Mouse (Mus musculus) embryo, embryonic 10.5 days (tissue): ENCODE results near the gene Eif4e2.

Experiments
- DNase-seq: peaks from one replicate; pipeline ENCODE4 v3.0.0-alpha.2; 2015; ENCODE audit warnings: low spot score

Eif4e2 gene

GRCm38 (mm10) chr1:87263257-87263656 is 49.5 kb downstream of the Eif4e2 start:
- DNase-seq = peak; percentile 14

DNA sequence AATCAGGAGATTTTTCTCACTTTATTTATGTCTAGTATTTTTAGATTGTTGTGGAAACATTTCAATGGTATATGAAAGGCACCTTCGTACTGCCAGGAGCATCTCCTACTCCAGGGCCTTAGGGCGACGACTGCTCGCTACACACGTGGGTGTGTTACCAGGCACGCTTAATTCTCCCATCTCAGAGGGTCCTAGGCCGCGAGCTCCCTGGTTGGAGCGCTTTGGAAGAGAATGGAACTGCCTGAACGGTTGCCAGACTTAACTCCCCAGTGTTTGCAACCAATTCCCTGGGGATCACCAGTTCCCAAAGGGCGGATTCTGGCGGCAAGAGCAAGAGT is 50.1 kb downstream of the Eif4e2 start:
- no peak for DNase-seq

GRCm38 (mm10) chr1:87264134-87265006 is 50.7 kb downstream of the Eif4e2 start, which contains the start of gene Efhd1:
TSS of gene Efhd1 (plus strand) at chr1:87264363.
- peak; percentile 62 for DNase-seq

DNA sequence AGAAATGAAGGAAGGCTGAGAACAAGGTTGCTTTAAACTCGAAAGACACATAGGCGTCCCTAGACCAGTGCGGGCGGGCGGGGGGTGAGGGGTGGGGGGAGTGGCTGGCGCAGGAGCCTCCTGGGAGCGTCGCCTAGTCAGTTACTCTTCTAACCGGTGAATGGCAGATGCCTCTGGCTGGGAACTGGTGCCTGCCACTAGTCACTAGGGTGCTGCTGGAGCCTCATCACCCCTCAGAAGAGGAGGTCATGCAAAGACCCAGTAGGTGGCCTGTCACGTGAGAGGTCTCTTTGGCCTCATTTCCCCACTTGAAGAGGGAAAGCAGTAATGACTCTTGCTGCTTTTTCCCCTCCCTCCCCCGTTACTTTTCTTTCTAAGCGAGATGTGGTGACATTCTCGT is 51.5 kb downstream of the Eif4e2 start:
- peak; percentile 39 for DNase-seq

GRCm38 (mm10) chr1:87266296-87267090 is 52.8 kb downstream of the Eif4e2 start:
- no peak for DNase-seq

DNA sequence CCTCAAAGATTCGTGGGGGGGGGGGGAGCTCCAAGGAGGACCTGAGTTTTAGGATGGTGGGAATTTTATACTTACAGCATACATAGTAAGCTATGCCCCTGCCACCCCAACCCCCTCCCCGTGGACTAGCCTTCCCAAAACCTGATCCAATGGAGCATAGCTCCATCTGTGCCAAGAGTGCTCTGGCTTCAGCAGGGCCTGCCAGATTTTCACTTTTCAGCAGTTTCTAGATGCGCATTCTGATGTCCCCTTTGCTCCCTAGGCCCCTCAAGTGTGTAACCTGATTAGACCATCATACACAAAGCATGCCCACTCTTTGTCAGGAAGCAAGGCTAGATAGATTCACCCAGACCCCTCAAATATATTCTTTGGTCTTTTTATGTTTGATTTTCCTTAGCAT is 56.5 kb downstream of the Eif4e2 start:
- peak; percentile 58 for DNase-seq

DNA sequence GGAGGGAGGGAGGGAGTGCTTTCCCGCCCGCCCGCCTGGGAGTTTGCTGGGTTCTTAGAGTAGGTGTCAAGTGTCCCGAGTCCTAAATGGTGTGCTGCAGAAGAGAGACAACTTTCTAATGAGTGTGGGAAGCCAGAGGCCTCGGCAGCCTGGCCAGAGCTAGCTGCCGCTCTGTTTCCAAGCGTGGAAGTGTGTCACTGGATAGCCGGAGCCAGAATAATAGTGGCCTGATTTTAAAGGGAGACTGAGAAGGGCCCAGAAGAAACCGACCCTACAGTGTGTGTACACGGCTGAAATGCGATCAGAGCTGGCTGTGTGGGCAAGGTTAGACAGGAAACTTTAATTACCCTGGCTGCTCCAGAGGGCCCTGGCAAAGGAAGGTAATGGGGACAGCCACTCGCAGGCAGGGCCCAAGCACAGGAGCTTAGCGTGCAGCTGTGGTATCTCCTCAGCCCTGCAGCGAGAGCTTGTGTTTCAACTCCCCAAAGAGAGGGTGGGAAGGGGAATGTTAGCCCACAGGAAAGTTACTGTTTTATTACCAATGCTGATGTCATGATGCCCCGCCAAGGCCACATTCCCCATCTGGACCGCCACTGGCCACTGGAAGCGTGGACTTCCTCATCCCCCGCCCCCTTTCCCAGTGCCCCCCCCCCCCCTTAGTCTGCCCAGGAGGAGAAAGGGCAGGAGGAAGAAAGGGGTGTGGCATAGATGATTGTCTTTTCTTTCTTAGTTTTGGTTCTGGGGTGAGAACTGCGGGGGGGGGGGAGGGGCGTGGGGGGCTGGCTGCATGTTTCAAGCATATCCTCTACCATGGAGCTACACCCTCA is 57.1 kb downstream of the Eif4e2 start:
- DNase-seq = peak; percentile 59

- DNase-seq = no peak
Observed at GRCm38 (mm10) chr1:87271596-87271995, 57.9 kb downstream of the Eif4e2 start.

DNA sequence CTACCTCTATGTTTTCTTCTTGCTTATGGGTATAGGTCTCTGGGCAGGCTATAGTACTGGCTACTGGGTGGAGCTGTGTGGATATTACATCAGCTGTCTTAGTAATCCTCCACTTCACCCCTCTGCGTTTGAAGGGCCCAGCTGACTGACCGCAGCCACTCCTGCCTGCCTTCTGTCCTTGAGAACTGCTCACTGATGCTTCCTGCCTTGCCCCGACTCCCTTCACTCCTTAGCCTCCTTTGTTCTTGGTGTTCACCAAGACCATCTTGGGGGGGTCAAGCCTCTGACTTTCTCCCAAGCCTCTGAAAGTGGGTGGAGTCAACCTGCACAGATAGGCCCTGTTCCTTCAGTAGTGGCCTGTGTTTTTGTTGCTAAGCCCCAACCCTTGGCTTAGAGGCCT is 58.7 kb downstream of the Eif4e2 start:
- DNase-seq = no peak

DNA sequence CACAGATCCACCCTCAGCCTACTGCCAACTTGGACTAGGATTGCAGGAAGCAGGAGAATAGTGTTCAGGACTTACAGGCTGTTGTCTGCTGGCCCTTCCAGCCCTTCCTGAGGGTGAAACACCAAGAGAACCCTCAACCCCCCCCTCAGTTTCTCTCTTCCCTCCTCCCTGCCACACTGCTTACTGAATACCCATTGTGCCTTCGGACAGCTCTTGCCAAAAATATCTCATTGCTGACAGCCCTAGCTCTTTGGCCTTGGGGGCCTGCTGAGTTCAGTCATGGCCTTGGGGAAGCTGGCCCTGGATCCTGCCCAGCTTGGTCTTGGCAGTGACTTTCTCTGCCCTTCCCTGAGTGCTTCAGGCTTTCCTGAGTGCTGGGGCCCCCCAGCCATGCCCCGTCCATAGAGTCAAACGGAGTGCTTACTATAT is 59.8 kb downstream of the Eif4e2 start:
- DNase-seq = no peak

GRCm38 (mm10) chr1:87274134-87274533 is 60.4 kb downstream of the Eif4e2 start:
- no peak for DNase-seq

GRCm38 (mm10) chr1:87275151-87275550 is 61.4 kb downstream of the Eif4e2 start:
- DNase-seq = no peak

DNA sequence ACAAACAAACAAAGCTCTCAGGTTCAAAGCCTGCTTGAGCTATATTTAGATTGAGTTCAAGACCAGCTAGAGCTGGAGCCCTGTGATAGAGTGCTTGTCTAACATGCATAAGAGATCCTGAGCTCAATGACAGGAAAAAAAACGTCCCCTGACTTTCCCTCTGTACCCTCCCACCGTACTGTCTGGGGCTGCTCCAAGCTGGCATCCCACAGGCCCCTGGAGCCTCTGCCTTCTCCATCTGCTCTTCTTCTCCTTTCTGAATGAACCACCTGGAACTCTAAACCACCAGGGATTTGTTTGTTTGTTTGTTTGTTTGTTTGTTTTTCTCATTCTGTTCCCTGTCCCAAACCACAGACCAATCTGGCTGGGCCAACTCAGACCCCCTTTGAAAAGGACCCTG is 62.3 kb downstream of the Eif4e2 start:
- DNase-seq = no peak

GRCm38 (mm10) chr1:87280281-87280680 is 66.6 kb downstream of the Eif4e2 start:
- no peak for DNase-seq

GRCm38 (mm10) chr1:87281599-87282412 is 68.1 kb downstream of the Eif4e2 start:
- DNase-seq = peak; percentile 28

DNA sequence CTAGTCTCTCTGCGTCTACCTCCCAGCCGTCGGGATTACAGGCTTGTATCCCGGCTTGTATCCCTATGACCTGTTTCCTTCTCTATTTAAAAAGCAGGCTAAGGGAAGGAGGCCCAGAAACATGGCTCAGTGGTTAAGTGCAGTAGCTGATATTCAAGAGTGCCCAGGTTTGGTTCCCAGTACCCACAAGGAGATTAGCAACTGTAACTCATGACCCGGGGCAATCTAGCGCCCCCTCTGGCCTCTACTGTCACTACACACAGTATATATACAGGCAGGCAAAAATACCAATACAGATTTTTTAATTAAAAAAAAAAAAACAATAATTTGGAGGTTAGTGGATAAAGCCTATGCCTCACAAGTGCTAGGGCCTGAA is 68.7 kb downstream of the Eif4e2 start:
- DNase-seq = no peak

- no peak for DNase-seq
Observed at GRCm38 (mm10) chr1:87283410-87283960, 69.8 kb downstream of the Eif4e2 start.

GRCm38 (mm10) chr1:87287105-87287504 is 73.4 kb downstream of the Eif4e2 start:
- no peak for DNase-seq
